Mouse (Mus musculus): ENCODE data around the gene Tmem33. TPM values are rescaled to one million over a fixed set of nuclear protein-coding genes. Genes with fewer than 3 reads are reported as not detected.

Tmem33 gene
- polyA plus RNA-seq (2014; fragmentation: Nextera tagmentation; extraction: Ambion mirVana) = 72.6 and 80.7 TPM in 2 replicates

DNA sequence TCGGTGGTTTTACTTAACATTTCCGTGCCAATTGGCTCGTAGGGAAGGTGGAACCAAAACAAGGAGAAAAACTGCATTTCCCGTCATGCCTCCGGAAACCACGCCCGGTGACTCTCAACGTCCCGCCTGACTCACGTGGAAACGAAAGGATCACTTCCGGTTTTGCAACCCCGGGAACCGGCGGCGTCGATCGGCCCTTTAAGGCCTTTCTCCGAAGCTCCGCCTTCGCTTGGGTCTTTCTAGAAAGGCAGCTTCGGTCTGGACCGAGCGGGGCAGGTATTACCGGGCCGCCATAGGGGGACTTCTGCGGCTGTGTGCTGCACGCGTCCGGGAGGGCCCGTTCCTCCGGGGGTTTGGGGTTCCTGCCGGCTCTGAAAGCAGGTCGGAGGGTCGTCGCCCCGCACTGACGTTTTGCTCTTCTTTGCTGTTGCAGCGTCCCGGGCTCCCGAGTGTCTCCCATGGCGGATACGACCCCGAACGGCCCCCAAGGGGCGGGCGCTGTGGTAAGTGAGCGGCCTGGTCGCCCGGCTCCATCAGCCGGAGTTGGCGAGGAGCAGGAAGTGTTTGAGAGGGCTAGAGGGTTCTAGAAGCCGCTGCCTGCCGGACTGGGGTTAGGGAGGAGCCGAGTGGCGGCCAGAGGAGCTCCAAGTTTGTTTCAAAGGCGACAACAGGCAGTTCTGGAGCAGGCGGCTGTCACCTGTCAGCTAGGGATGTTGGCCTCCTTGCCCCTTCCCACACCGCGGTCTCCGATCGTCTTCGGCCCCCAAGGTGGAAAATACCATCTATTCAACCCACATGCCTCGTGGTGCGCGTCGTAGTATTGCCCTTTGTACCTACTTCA lies at the start of gene Tmem33:
Gene Tmem33, plus strand, starts transcription at position 35 of the 841 bp plus-strand sequence.
- DNase-seq (ENCODE audit: low spot score) (peak; percentile 96), ATAC-seq (ENCODE audit: low FRiP score) (peak; percentile 90)
- peak within 1 kb of the TSS; percentile 85 for H3K9ac ChIP-seq
- H3K4me2 ChIP-seq (replicated peaks) = peak within 1 kb of the TSS; percentile 58
- under 1% methylated on average over 67 of the region's 67 CpGs for WGBS
- peak within 1 kb of the TSS; percentile 83 for H3K4me3 ChIP-seq (replicated peaks; ENCODE audit: low read length)
- H3K9me3 ChIP-seq (ENCODE audit: control insufficient read depth, low read length) = no peaks in the 10 kb centered on the region
- H3K36me3 ChIP-seq (replicated peaks; ENCODE audit: control insufficient read depth, insufficient read depth) = peaks cover 28% of the 10 kb centered on the region
- H3K27me3 ChIP-seq (ENCODE audit: control insufficient read depth, insufficient read depth, low read length) = no peaks in the 10 kb centered on the region
- H3K4me1 ChIP-seq (replicated peaks; ENCODE audit: control insufficient read depth, insufficient read depth, low read length) = peaks cover 8% of the 10 kb centered on the region
- H3K27ac ChIP-seq = peak within 1 kb of the TSS; percentile 93

DNA sequence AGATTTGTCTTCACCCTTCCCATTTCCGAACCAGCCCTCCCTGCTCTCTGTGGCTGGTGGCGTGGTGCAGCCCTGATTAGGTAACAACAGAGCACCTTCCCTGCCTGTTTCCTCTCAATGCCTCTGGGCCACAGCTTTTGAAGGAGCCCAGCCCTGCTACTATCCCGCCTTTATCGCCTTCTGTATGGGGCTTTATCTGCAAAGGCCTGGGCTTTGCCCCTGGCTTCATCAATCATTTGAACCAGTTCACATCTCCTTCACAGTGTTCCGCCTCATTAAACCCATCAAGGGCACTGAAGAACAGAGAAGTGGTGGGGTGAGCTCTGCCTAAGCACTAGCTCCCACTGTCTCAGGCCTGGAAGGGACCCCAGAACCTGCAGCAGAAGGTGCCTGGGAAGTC lies 47.2 kb upstream of the Tmem33 start:
- Histone ChIP-seq H3K9ac (no peak overlapping the region), H3K4me2 (replicated peaks) (no peak overlapping the region), H3K36me3 (replicated peaks; ENCODE audit: control insufficient read depth, insufficient read depth) (no peaks in the 10 kb centered on the region), H3K4me3 (replicated peaks; ENCODE audit: low read length) (no peak overlapping the region), H3K27ac (no peak overlapping the region), H3K4me1 (replicated peaks; ENCODE audit: control insufficient read depth, insufficient read depth, low read length) (peaks cover 9% of the 10 kb centered on the region), H3K9me3 (ENCODE audit: control insufficient read depth, low read length) (no peaks in the 10 kb centered on the region), H3K27me3 (ENCODE audit: control insufficient read depth, insufficient read depth, low read length) (peaks cover 92% of the 10 kb centered on the region)
- no peak for ATAC-seq (ENCODE audit: low FRiP score)
- 21% methylated on average over 5 of the region's 5 CpGs for WGBS
- DNase-seq (ENCODE audit: low spot score) = no peak

DNA sequence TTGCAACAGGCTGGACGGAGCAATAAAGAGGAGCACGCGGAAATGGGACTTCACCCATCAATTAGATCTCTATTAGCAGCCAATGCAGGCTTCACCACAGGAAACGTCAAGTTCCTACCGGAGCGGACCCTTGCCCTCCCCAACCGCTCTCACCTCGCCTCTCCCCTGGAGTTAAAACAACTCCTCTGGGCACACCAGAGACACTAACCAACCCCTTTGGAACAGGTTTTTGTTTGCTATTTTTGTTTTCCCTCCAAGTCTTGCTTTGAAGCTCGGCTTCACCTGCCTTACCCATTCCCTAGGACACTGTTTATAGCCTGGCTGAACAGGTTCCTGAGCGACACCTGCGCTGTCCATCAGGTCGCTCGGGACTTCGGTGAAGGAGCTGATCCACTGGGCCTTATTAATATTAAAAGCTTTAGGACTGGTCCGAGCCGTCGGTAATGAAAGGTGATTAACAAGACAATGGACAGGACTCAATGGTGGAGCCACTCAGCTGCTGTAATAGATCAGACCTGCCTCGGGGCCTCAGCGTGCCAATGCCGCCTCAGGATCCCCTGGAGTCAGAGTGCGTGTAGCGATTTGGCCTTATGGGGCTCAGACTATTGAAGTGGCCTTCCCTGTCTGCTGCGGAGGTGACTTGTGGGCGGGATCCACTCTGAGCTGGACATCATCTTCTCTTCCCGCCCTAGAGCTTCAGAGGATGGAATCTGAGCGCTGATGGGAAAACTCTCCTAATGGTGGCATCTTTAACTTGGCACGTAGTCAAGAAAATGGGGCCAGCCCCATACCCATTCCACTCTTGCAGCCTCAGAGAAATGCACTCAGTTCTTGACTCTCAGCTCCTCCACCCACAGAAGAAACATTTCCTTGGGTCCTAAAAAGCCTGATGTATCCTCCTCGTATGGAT lies 45.0 kb upstream of the Tmem33 start:
- Histone ChIP-seq H3K9ac (no peak overlapping the region), H3K4me1 (replicated peaks; ENCODE audit: control insufficient read depth, insufficient read depth, low read length) (peaks cover 9% of the 10 kb centered on the region), H3K27ac (peak overlapping the region; percentile 36; the same call in 1 of the 2 replicates), H3K9me3 (ENCODE audit: control insufficient read depth, low read length) (no peaks in the 10 kb centered on the region), H3K4me2 (replicated peaks) (peak overlapping the region; percentile 39), H3K36me3 (replicated peaks; ENCODE audit: control insufficient read depth, insufficient read depth) (no peaks in the 10 kb centered on the region), H3K27me3 (ENCODE audit: control insufficient read depth, insufficient read depth, low read length) (peaks cover 96% of the 10 kb centered on the region), H3K4me3 (replicated peaks; ENCODE audit: low read length) (peak overlapping the region; percentile 8; the same call in 1 of the 2 replicates)
- ATAC-seq (ENCODE audit: low FRiP score) (peak; percentile 56; the same call in 1 of the 2 replicates), DNase-seq (ENCODE audit: low spot score) (no peak)
- WGBS = 1% methylated on average over 28 of the region's 28 CpGs

DNA sequence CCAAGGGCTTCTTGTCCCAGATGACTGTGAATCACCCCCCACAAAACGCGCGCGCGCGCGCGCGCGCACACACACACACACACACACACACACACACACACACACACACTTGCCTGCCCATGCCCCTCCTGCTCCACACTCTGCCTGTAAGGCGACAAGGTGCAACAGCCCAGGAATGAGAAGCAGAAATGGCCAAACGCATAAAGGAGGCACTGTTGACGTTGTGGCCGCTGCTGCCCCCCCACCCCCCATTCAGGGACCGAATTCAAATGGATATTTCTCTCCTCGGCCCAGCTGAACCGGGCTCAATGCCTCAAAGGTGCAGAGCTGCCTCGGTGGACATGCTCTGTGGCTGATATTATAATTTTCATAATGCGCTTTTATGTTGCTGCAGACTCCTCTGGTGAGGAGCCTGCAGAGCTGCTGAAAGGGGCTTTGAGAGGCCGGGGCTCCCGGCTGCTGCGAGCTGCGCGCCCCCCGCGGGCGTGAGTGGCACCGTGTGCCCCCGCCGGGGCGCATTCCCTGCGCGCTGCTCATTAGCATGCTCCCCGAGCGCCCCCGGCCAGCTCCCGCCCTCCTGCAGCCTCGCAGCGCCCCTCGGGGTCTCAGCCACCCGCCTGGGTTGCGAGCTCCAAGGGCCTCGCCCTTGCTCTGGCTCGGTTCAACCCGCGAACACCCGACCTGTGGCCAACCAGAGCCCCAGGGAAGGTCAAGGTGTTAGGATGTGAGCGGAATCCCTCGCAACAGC lies 44.2 kb upstream of the Tmem33 start:
- peak; percentile 70 for ATAC-seq (ENCODE audit: low FRiP score)

DNA sequence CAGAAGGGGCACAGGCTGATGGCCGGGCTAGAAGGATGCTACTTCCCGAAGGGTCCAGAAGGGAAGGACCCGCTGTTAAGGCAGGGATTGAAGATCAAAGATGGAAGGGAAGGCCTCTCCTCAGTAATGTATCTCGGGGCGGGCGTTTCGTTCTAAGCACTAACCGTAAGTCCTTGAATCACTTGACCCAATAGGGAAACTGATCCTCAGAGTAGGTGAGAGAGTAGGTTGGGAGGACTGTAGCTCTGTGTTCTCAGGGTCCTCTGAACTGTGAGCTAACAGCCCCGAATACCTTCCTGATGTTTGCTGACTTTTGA lies 43.6 kb upstream of the Tmem33 start:
- no peak overlapping the region for H3K9ac ChIP-seq
- no peak overlapping the region for H3K4me3 ChIP-seq (replicated peaks; ENCODE audit: low read length)
- peaks cover 96% of the 10 kb centered on the region for H3K27me3 ChIP-seq (ENCODE audit: control insufficient read depth, insufficient read depth, low read length)
- WGBS = 1% methylated on average over 9 of the region's 9 CpGs
- ATAC-seq (ENCODE audit: low FRiP score) = no peak
- H3K36me3 ChIP-seq (replicated peaks; ENCODE audit: control insufficient read depth, insufficient read depth) = no peaks in the 10 kb centered on the region
- H3K9me3 ChIP-seq (ENCODE audit: control insufficient read depth, low read length) = no peaks in the 10 kb centered on the region
- peaks cover 9% of the 10 kb centered on the region for H3K4me1 ChIP-seq (replicated peaks; ENCODE audit: control insufficient read depth, insufficient read depth, low read length)
- no peak overlapping the region for H3K27ac ChIP-seq
- 0 out of 2 replicates have a peak overlapping the region, but pooled peaks have one; percentile 39 for H3K4me2 ChIP-seq (replicated peaks)
- no peak for DNase-seq (ENCODE audit: low spot score)

More for the DNA sequence above, 44.2 kb upstream of the Tmem33 start:
- WGBS = under 1% methylated on average over 49 of the region's 49 CpGs
- Histone ChIP-seq H3K27ac (peak overlapping the region; percentile 36; the same call in 1 of the 2 replicates), H3K9me3 (ENCODE audit: control insufficient read depth, low read length) (no peaks in the 10 kb centered on the region), H3K4me1 (replicated peaks; ENCODE audit: control insufficient read depth, insufficient read depth, low read length) (peaks cover 9% of the 10 kb centered on the region), H3K27me3 (ENCODE audit: control insufficient read depth, insufficient read depth, low read length) (peaks cover 96% of the 10 kb centered on the region), H3K4me3 (replicated peaks; ENCODE audit: low read length) (peak overlapping the region; percentile 8; the same call in 1 of the 2 replicates), H3K4me2 (replicated peaks) (peak overlapping the region; percentile 39), H3K36me3 (replicated peaks; ENCODE audit: control insufficient read depth, insufficient read depth) (no peaks in the 10 kb centered on the region), H3K9ac (no peak overlapping the region)
- DNase-seq (ENCODE audit: low spot score) = no peak

GRCm38 (mm10) chr5:67221901-67222300 lies 38.5 kb upstream of the Tmem33 start:
- peak overlapping the region; percentile 48; the same call in 1 of the 2 replicates for H3K4me2 ChIP-seq (replicated peaks)
- H3K9ac ChIP-seq = no peak overlapping the region
- H3K9me3 ChIP-seq (ENCODE audit: control insufficient read depth, low read length) = 0 out of 2 replicates have a peak, but pooled peaks cover 7% of the 10 kb centered on the region
- H3K4me3 ChIP-seq (replicated peaks; ENCODE audit: low read length) = no peak overlapping the region
- peak overlapping the region; percentile 67 for H3K27ac ChIP-seq
- no peaks in the 10 kb centered on the region for H3K36me3 ChIP-seq (replicated peaks; ENCODE audit: control insufficient read depth, insufficient read depth)
- DNase-seq (ENCODE audit: low spot score) (no peak), ATAC-seq (ENCODE audit: low FRiP score) (no peak)
- WGBS = 4% methylated on average over 6 of the region's 6 CpGs
- peaks cover 96% of the 10 kb centered on the region for H3K27me3 ChIP-seq (ENCODE audit: control insufficient read depth, insufficient read depth, low read length)
- no peaks in the 10 kb centered on the region for H3K4me1 ChIP-seq (replicated peaks; ENCODE audit: control insufficient read depth, insufficient read depth, low read length)

DNA sequence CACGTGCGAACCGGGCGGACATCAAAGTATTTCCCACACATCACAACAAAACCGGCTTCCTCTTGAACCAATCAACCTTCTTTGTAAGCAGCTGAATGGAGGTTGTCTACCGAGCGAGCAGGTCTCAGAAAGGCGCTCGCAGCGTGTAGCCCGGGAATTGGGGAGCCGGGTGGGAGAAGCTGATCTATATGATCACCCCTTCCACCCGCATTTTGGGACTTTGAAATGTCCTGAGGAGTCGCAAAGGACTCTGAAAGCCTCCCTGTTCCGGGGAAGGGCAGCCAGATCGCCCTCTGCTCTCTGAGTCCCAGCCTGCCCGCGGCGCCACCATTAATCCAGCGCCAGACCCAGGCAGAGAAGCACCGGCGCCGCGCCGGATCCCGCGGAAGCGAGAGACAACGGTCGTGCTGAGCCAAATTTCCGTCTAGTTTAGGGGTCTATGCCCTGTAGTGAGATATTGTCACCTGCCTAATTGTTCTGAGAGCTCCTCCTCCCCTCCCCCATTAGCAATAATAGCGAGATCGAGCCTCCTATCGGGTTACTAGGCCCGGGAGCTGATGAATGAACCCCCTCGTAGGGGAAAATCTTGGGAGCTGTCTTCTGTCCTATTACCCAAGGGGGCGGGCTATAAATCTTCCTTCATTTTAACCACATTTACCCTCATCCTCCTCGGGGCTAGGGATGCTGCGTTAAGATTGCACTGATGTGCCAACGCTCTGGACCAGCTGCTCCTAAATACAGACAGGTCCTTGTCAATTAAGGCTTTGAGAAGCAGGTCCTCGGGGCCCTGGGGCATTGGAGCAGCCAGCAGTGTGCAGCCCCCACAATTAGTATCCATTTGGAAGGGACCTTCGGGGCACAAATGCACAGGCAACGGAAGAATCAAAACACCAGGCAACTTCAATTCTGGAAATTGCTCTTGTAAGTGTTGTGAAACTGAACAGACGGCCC lies 37.6 kb upstream of the Tmem33 start:
- no peaks in the 10 kb centered on the region for H3K4me1 ChIP-seq (replicated peaks; ENCODE audit: control insufficient read depth, insufficient read depth, low read length)
- H3K4me3 ChIP-seq (replicated peaks; ENCODE audit: low read length) = peak overlapping the region; percentile 16
- peak overlapping the region; percentile 48 for H3K4me2 ChIP-seq (replicated peaks)
- H3K27me3 ChIP-seq (ENCODE audit: control insufficient read depth, insufficient read depth, low read length) = peaks cover 98% of the 10 kb centered on the region
- H3K27ac ChIP-seq = peak overlapping the region; percentile 67
- WGBS = 2% methylated on average over 44 of the region's 44 CpGs
- ATAC-seq (ENCODE audit: low FRiP score) (peak; percentile 58; the same call in 1 of the 2 replicates), DNase-seq (ENCODE audit: low spot score) (no peak)
- H3K9ac ChIP-seq = peak overlapping the region; percentile 31; the same call in 1 of the 2 replicates
- H3K36me3 ChIP-seq (replicated peaks; ENCODE audit: control insufficient read depth, insufficient read depth) = no peaks in the 10 kb centered on the region
- 0 out of 2 replicates have a peak, but pooled peaks cover 7% of the 10 kb centered on the region for H3K9me3 ChIP-seq (ENCODE audit: control insufficient read depth, low read length)
